Comparison of ENCODE assay signal across 19 mouse cellular contexts in the genomic region with DNA sequence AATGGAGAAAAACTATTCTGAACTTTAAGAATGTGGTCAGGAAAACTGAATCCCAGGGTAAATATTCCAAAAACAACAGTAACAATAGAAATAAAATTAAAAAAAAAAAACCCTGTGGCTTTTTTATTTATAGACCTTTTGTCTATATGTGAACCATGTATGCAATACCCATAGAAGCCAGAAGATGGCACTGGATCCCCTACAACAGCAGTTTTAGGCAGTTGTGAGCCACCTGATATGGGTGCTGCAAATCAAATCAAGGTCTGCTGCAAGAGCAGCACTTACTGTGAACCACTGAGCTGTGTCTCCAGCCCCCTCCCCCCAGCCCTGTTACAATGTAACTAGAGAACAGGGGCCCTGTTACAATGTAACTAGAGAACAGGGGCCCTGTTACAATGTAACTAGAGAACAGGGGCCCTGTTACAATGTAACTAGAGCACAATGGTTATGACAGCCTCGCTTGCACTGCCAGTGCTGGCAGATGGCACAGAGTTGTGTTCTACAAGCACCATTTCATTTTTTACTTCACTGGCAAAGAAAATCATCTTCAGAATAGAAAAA. TPM values are rescaled to one million over a fixed set of nuclear protein-coding genes. Genes with fewer than 3 reads are reported as not detected.
A peak's percentile ranks its signal among the peaks of the same experiment; 100 is the strongest.
DNase-seq lines count a peak whose midpoint lies in the region; TF ChIP-seq lines count a peak whose summit lies in the region.
"Had no signal": no experiment of that assay in that cellular context is flagged by ENCODE, and none has a peak within 500 bp of the region (broad histone marks: within the 10 kb centered on the region; RNA-seq: fewer than 3 reads in every experiment).

No protein-coding gene starts in this region.

- DNase-seq in layer of hippocampus, adult 2 months (ENCODE audit: low spot score in 2 of 2): no peak
- no peak for DNase-seq in layer of hippocampus, adult 9-11 months
- DNase-seq in CH12.LX (ENCODE audit: extremely low read depth): peak; percentile 9
- peak; percentile 29 for DNase-seq in induced T-regulatory cell, adult 2 months (ENCODE audit: low read depth)
- peak; percentile 71 for DNase-seq in kidney, postnatal 14 days
- DNase-seq in gastrocnemius, postnatal 25 days: no peak
- no peak for DNase-seq in T-cell, adult 2 months (ENCODE audit: low spot score)
- no peak for DNase-seq in ovary, postnatal 10 days (ENCODE audit: low spot score)
- DNase-seq: cerebellum, adult 8-10 months; heart, postnatal 36 days; right cerebral cortex, adult 18-20 months; thymus, adult 2 months had no signal

- no peaks in the 10 kb centered on the region; a peak in 1 of 4 replicates for H3K4me1 ChIP-seq in CH12.LX (ENCODE audit: control insufficient read depth in 1 of 2, insufficient read depth in 2 of 2)
- H3K4me1 ChIP-seq: limb, embryonic 15.5 days; neural tube, embryonic 15.5 days had no signal

- dilution Hi-C loops in CH12.LX (cut with MboI; ENCODE audit: extremely low pct_ligation_motif_present, extremely low pct_unique_long_range_greater_than_20kb, low sequenced_read_pairs): no loop called here

- peaks cover 14% of the 10 kb centered on the region for H3K27me3 ChIP-seq in CH12.LX (replicated peaks)
- H3K27me3 ChIP-seq: limb, embryonic 15.5 days; neural tube, embryonic 15.5 days had no signal

- peak; percentile 37 for TF ChIP-seq CTCF in layer of hippocampus, adult 2 months (conservative IDR thresholded peaks at IDR 0.05)
- peak in 1 of 2 experiments; percentile 26; a peak in 2 of 4 replicates for TF ChIP-seq CTCF in CH12.LX (conservative IDR thresholded peaks at IDR 0.05 in 1 of 2, IDR thresholded peaks at IDR 0.05 in 1 of 2; ENCODE audit: low read depth in 2 of 2, low read length in 2 of 2)

- no peak overlapping the region for H3K4me3 ChIP-seq in layer of hippocampus, adult 2 months
- no peak overlapping the region for H3K4me3 ChIP-seq in CH12.LX (replicated peaks in 1 of 3; ENCODE audit: low read depth in 2 of 3, low read length in 2 of 3, poor library complexity in 1 of 3)
- H3K4me3 ChIP-seq: left cerebral cortex, adult 2 months; limb, embryonic 15.5 days; neural tube, embryonic 15.5 days had no signal

- no peak for TF ChIP-seq POLR2A in CH12.LX (IDR thresholded peaks at IDR 0.05; ENCODE audit: low read depth, low read length)

- peaks cover 2% of the 10 kb centered on the region for H3K9me3 ChIP-seq in CH12.LX (replicated peaks; ENCODE audit: low read length)
- H3K9me3 ChIP-seq: limb, embryonic 15.5 days; neural tube, embryonic 15.5 days had no signal

- H3K9ac ChIP-seq in CH12.LX (ENCODE audit: insufficient read depth, low read depth): no peak overlapping the region
- H3K9ac ChIP-seq: limb, embryonic 15.5 days; neural tube, embryonic 15.5 days had no signal

- H3K27ac ChIP-seq in layer of hippocampus, adult 2 months: no peak overlapping the region
- no peak overlapping the region for H3K27ac ChIP-seq in CH12.LX (ENCODE audit: insufficient read depth, low read depth)
- H3K27ac ChIP-seq: left cerebral cortex, adult 2 months; limb, embryonic 15.5 days; macrophage; neural tube, embryonic 15.5 days had no signal

- in situ Hi-C loops in CH12.LX (cut with MboI; ENCODE audit: low pct_ligation_motif_present, low pct_unique_long_range_greater_than_20kb, low sequenced_read_pairs): no loop called here

- H3K36me3 ChIP-seq in CH12.LX (replicated peaks in 1 of 2; ENCODE audit: control insufficient read depth in 1 of 2, insufficient read depth in 1 of 2, low read length in 1 of 2): no peaks in the 10 kb centered on the region
- H3K36me3 ChIP-seq: limb, embryonic 15.5 days; neural tube, embryonic 15.5 days had no signal

- no peak overlapping the region for H3K4me2 ChIP-seq in CH12.LX (ENCODE audit: insufficient read depth, low read depth, poor library complexity, severe bottlenecking)
- H3K4me2 ChIP-seq: limb, embryonic 15.5 days; neural tube, embryonic 15.5 days had no signal

- TF ChIP-seq RAD21 in CH12.LX (IDR thresholded peaks at IDR 0.05; ENCODE audit: low read depth, low read length): no peak

- H3K79me2 ChIP-seq in CH12.LX (replicated peaks; ENCODE audit: control insufficient read depth, extremely low read depth, insufficient read depth, poor library complexity, severe bottlenecking): no peaks in the 10 kb centered on the region

- TF ChIP-seq EP300 in CH12.LX (IDR thresholded peaks at IDR 0.05; ENCODE audit: low read length): no peak

TF ChIP-seq in CH12.LX, 34 proteins besides CTCF, POLR2A, EP300 and RAD21:
- TF ChIP-seq USF1 (IDR thresholded peaks at IDR 0.05; ENCODE audit: low read depth, low read length) (no peak), SIN3A (IDR thresholded peaks at IDR 0.05; ENCODE audit: low read length) (no peak), MYC (IDR thresholded peaks at IDR 0.05; ENCODE audit: low read depth, low read length) (no peak), UBTF (IDR thresholded peaks at IDR 0.05; ENCODE audit: low read depth, low read length) (no peak), NRF1 (IDR thresholded peaks at IDR 0.05; ENCODE audit: low read depth, low read length) (no peak), JUND (conservative IDR thresholded peaks at IDR 0.05; ENCODE audit: low read depth, low read length) (no peak), TCF12 (IDR thresholded peaks at IDR 0.05; ENCODE audit: low read depth, low read length) (no peak), NELFE (IDR thresholded peaks at IDR 0.05; ENCODE audit: low read depth, low read length) (no peak), MXI1 (IDR thresholded peaks at IDR 0.05; ENCODE audit: low read depth, low read length) (no peak), JUN (IDR thresholded peaks at IDR 0.05; ENCODE audit: insufficient read depth, low read depth, low read length) (no peak)

RNA-seq across cellular contexts. Expression of a gene that starts 27.1 kb away (rescaled TPM):
- total RNA-seq in layer of hippocampus, adult 2 months (2021): not detected
- total RNA-seq in CH12.LX (2012; rRNA removed) (not detected in 2 replicates), CH12.LX (2014; rRNA removed) (not detected in 2 replicates)
- not detected in 2 replicates for polyA plus RNA-seq in CH12.LX (2012; ENCODE audit: insufficient read length, low read depth)
- not detected for total RNA-seq in gastrocnemius, postnatal 25 days (2021)
- total RNA-seq: heart, adult 8-10 months; heart, postnatal 36 days; left cerebral cortex, adult 2 months; monocyte, adult 5-6 weeks had no signal
- polyA plus RNA-seq: intestine, embryonic 16.5 days; limb, embryonic 15.5 days; macrophage; neural tube, embryonic 15.5 days; thymus, adult 2 months had no signal

Comparison
In these comparisons a context has a peak if more than half of its experiments do, and no peak if none do; other contexts are left out.
1. DNase-seq: peak in CH12.LX (single experiment), induced T-regulatory cell, adult 2 months (single experiment) and kidney, postnatal 14 days (single experiment); none in layer of hippocampus, adult 2 months (0 of 2), layer of hippocampus, adult 9-11 months (single experiment), gastrocnemius, postnatal 25 days (single experiment), T-cell, adult 2 months (single experiment) and ovary, postnatal 10 days (single experiment).